17 mouse cellular contexts compared by ENCODE assay signal in the genomic region with DNA sequence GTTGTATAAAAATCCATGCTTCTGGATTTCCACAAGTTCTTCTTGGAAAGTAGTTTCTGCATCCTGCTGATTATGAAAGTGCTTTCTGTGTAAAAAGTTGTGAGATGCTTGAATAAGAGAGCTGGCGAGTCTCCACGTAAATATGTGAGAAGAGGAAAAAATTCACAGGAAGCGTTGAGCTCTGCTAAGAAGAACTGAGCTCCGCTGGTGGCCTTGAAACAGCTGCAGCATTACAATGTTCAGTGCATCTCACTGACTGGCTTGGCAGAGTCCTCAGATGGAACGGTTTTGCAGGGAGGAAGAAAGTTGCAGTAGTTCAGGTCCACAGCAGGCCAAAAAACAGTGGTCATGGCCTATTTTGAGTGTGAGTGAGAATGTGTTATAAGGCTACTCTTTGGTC. TPM values are rescaled to one million over a fixed set of nuclear protein-coding genes. Genes with fewer than 3 reads are reported as not detected.
DNase-seq lines count a peak whose midpoint lies in the region; ATAC-seq and TF ChIP-seq lines count a peak whose summit lies in the region.
"Had no signal": no experiment of that assay in that cellular context is flagged by ENCODE, and none has a peak within 500 bp of the region (broad histone marks: within the 10 kb centered on the region; RNA-seq: fewer than 3 reads in every experiment).

No protein-coding gene starts in this region.

- WGBS in heart, embryonic 12.5 days, result 84% methylated on average over 5 of the region's 5 CpGs
- 77% methylated on average over 5 of the region's 5 CpGs for WGBS in kidney, adult 2 months
- WGBS in stomach, embryonic 15.5 days, result 60% methylated on average over 5 of the region's 5 CpGs
- 52% methylated on average over 5 of the region's 5 CpGs for WGBS in stomach, postnatal 0 days

- TF ChIP-seq EP300 in stomach, postnatal 0 days (optimal IDR thresholded peaks at IDR 0.05), result no peak

- H3K27ac ChIP-seq in heart, embryonic 12.5 days (ENCODE audit: poor library complexity, severe bottlenecking), result no peak overlapping the region
- H3K27ac ChIP-seq in kidney, adult 2 months (ENCODE audit: insufficient read depth, low read depth, low read length), result no peak overlapping the region
- H3K27ac ChIP-seq in stomach, embryonic 15.5 days, result 0 out of 2 replicates have a peak overlapping the region, but pooled peaks have one; percentile 13
- H3K27ac ChIP-seq in stomach, postnatal 0 days (replicated peaks), result no peak overlapping the region
- H3K27ac ChIP-seq: heart, embryonic 15.5 days; midbrain, embryonic 12.5 days had no signal

- peak; percentile 9 for DNase-seq in heart, adult 8-10 months (ENCODE audit: low spot score)
- DNase-seq in kidney, postnatal 4 days, result peak; percentile 18 to 25
- no peak for DNase-seq in kidney, adult 2 months
- DNase-seq in stomach, postnatal 0 days (ENCODE audit: low spot score), result no peak
- DNase-seq in cerebellum, adult 9-10 months, result no peak
- DNase-seq: adrenal gland, adult 2 months; cerebellum, postnatal 14 days; forebrain, postnatal 0 days; kidney, adult 9 months; thymus, postnatal 4 days had no signal

- TF ChIP-seq CTCF in kidney, adult 2 months (conservative IDR thresholded peaks at IDR 0.05; ENCODE audit: insufficient read depth, insufficient read length, low read depth, low read length), result no peak
- TF ChIP-seq CTCF in stomach, postnatal 0 days (IDR thresholded peaks at IDR 0.05; ENCODE audit: low read depth), result no peak

- no peaks in the 10 kb centered on the region for H3K27me3 ChIP-seq in heart, embryonic 12.5 days (replicated peaks)
- no peaks in the 10 kb centered on the region for H3K27me3 ChIP-seq in kidney, adult 2 months (replicated peaks; ENCODE audit: control insufficient read depth, insufficient read depth, low read length)
- no peaks in the 10 kb centered on the region for H3K27me3 ChIP-seq in stomach, embryonic 15.5 days (replicated peaks)
- no peaks in the 10 kb centered on the region for H3K27me3 ChIP-seq in stomach, postnatal 0 days (ENCODE audit: control insufficient read depth, insufficient read depth, low read length)
- H3K27me3 ChIP-seq: heart, embryonic 15.5 days; midbrain, embryonic 12.5 days had no signal

- no peak overlapping the region for H3K9ac ChIP-seq in heart, embryonic 12.5 days
- H3K9ac ChIP-seq in stomach, embryonic 15.5 days, result no peak overlapping the region
- H3K9ac ChIP-seq in stomach, postnatal 0 days (ENCODE audit: low read length), result no peak overlapping the region
- H3K9ac ChIP-seq: forebrain, postnatal 0 days; heart, embryonic 15.5 days; midbrain, embryonic 12.5 days had no signal

- no peak for TF ChIP-seq POLR2A in kidney, adult 2 months (IDR thresholded peaks at IDR 0.05; ENCODE audit: low read depth, low read length)

- peaks cover 3% of the 10 kb centered on the region; the same call in 1 of the 2 replicates for H3K36me3 ChIP-seq in heart, embryonic 12.5 days
- H3K36me3 ChIP-seq in kidney, adult 2 months (ENCODE audit: control insufficient read depth, insufficient read depth, low read length), result no peaks in the 10 kb centered on the region
- H3K36me3 ChIP-seq in stomach, embryonic 15.5 days, result no peaks in the 10 kb centered on the region
- no peaks in the 10 kb centered on the region for H3K36me3 ChIP-seq in stomach, postnatal 0 days (ENCODE audit: control insufficient read depth, insufficient read depth, low read length)
- H3K36me3 ChIP-seq: heart, embryonic 15.5 days; midbrain, embryonic 12.5 days had no signal

- H3K9me3 ChIP-seq in heart, embryonic 12.5 days (replicated peaks), result no peaks in the 10 kb centered on the region
- H3K9me3 ChIP-seq in stomach, embryonic 15.5 days, result no peaks in the 10 kb centered on the region
- no peaks in the 10 kb centered on the region for H3K9me3 ChIP-seq in stomach, postnatal 0 days (ENCODE audit: control insufficient read depth, low read length)
- H3K9me3 ChIP-seq: heart, embryonic 15.5 days; midbrain, embryonic 12.5 days had no signal

- H3K4me1 ChIP-seq in heart, embryonic 12.5 days (replicated peaks), result no peaks in the 10 kb centered on the region
- H3K4me1 ChIP-seq in kidney, adult 2 months (ENCODE audit: control insufficient read depth, insufficient read depth, low read length), result no peaks in the 10 kb centered on the region
- H3K4me1 ChIP-seq in stomach, embryonic 15.5 days, result no peaks in the 10 kb centered on the region
- H3K4me1 ChIP-seq in stomach, postnatal 0 days (replicated peaks; ENCODE audit: control insufficient read depth, insufficient read depth), result no peaks in the 10 kb centered on the region
- H3K4me1 ChIP-seq: heart, embryonic 15.5 days; midbrain, embryonic 12.5 days had no signal

- ATAC-seq in heart, embryonic 12.5 days (ENCODE audit: insufficient number of reproducible peaks, low FRiP score), result no peak
- no peak for ATAC-seq in stomach, embryonic 15.5 days (ENCODE audit: insufficient read depth, low FRiP score, low read depth)
- no peak for ATAC-seq in stomach, postnatal 0 days (ENCODE audit: low FRiP score, low TSS enrichment)
- ATAC-seq: forebrain, postnatal 0 days had no signal

- H3K4me3 ChIP-seq in heart, embryonic 12.5 days, result no peak overlapping the region
- H3K4me3 ChIP-seq in kidney, adult 2 months (ENCODE audit: insufficient read depth, low read depth, low read length), result no peak overlapping the region
- H3K4me3 ChIP-seq in stomach, embryonic 15.5 days (replicated peaks), result no peak overlapping the region
- H3K4me3 ChIP-seq in stomach, postnatal 0 days (ENCODE audit: low read depth, low read length), result no peak overlapping the region
- H3K4me3 ChIP-seq: heart, embryonic 15.5 days; midbrain, embryonic 12.5 days; myocyte had no signal

- no peak overlapping the region for H3K4me2 ChIP-seq in heart, embryonic 12.5 days
- no peak overlapping the region for H3K4me2 ChIP-seq in stomach, embryonic 15.5 days
- H3K4me2 ChIP-seq in stomach, postnatal 0 days (replicated peaks; ENCODE audit: low read depth), result no peak overlapping the region
- H3K4me2 ChIP-seq: heart, embryonic 15.5 days; midbrain, embryonic 12.5 days had no signal

RNA-seq across cellular contexts. Expression of gene 3110021N24Rik, which starts 11.2 kb away (rescaled TPM):
- under 1 TPM; 0.20 to 0.56 (median 0.42) TPM for total RNA-seq in heart, adult 8-10 months (2022)
- 1.1 and 1.9 TPM in 2 replicates for polyA plus RNA-seq in heart, embryonic 12.5 days (2016; fragmentation: Nextera tagmentation; extraction: Ambion mirVana)
- polyA plus RNA-seq in kidney, adult 2 months (2012; rRNA removed), result 0.05 and 0.16 TPM in 2 replicates
- 1.5 and 2.0 TPM in 2 replicates for polyA plus RNA-seq in stomach, embryonic 15.5 days (2015; fragmentation: Nextera tagmentation; extraction: Ambion mirVana)
- 0.99 and 1.1 TPM in 2 replicates for polyA plus RNA-seq in stomach, postnatal 0 days (2015; fragmentation: Nextera tagmentation; extraction: Ambion mirVana)
- total RNA-seq: forebrain, postnatal 0 days; neutrophil, adult 5-6 weeks had no signal
- polyA plus RNA-seq: liver, adult 2 months had no signal

Comparison
In these comparisons a context has a peak if more than half of its experiments do, and no peak if none do; other contexts are left out.
1. DNase-seq: peak in heart, adult 8-10 months (single experiment) and kidney, postnatal 4 days (2 of 2); none in kidney, adult 2 months (single experiment), stomach, postnatal 0 days (single experiment) and cerebellum, adult 9-10 months (single experiment).